Mouse (Mus musculus): Measurements from ENCODE around the gene Ncapd2. TPM values are rescaled to one million over a fixed set of nuclear protein-coding genes. Genes with fewer than 3 reads are reported as not detected.

The Ncapd2 gene
- polyA plus RNA-seq, 1 experiment from 2014 or later, result 261 TPM

- Histone ChIP-seq H3K36me3 (replicated peaks) (no peaks in the 10 kb centered on the region), H3K9me3 (no peaks in the 10 kb centered on the region), H3K27me3 (replicated peaks; ENCODE audit: low read depth, poor library complexity, severe bottlenecking) (peaks cover 19% of the 10 kb centered on the region), H3K4me3 (no peak overlapping the region), H3K27ac (replicated peaks) (no peak overlapping the region), H3K4me1 (no peaks in the 10 kb centered on the region; the same call in 1 of the 2 replicates)
- no peak for DNase-seq (ENCODE audit: low spot score)
- WGBS, result 85% methylated on average over 1 of the region's 1 CpGs
Observed at GRCm38 (mm10) chr6:125210436-125210835, 18.9 kb upstream of the Ncapd2 start.

GRCm38 (mm10) chr6:125197166-125197565 lies 5.7 kb upstream of the Ncapd2 start:
- 88% methylated on average over 5 of the region's 5 CpGs for WGBS

GRCm38 (mm10) chr6:125196301-125196700 lies 4.8 kb upstream of the Ncapd2 start:
- Histone ChIP-seq H3K4me3 (no peak overlapping the region), H3K27me3 (replicated peaks; ENCODE audit: low read depth, poor library complexity, severe bottlenecking) (no peaks in the 10 kb centered on the region), H3K27ac (replicated peaks) (no peak overlapping the region), H3K4me1 (peaks cover 32% of the 10 kb centered on the region), H3K9me3 (no peaks in the 10 kb centered on the region), H3K36me3 (replicated peaks) (peaks cover 27% of the 10 kb centered on the region)
- 44% methylated on average over 3 of the region's 3 CpGs for WGBS
- DNase-seq (ENCODE audit: low spot score), result no peak

More at GRCm38 (mm10) chr6:125197166-125197565, 5.7 kb upstream of the Ncapd2 start:
- H3K27me3 ChIP-seq (replicated peaks; ENCODE audit: low read depth, poor library complexity, severe bottlenecking), result no peaks in the 10 kb centered on the region
- H3K4me3 ChIP-seq, result no peak overlapping the region
- H3K36me3 ChIP-seq (replicated peaks), result peaks cover 27% of the 10 kb centered on the region
- H3K27ac ChIP-seq (replicated peaks), result no peak overlapping the region
- H3K9me3 ChIP-seq, result no peaks in the 10 kb centered on the region
- no peak for DNase-seq (ENCODE audit: low spot score)
- peaks cover 32% of the 10 kb centered on the region for H3K4me1 ChIP-seq

- WGBS, result 31% methylated on average over 1 of the region's 1 CpGs
Observed at GRCm38 (mm10) chr6:125195541-125196075, 4.1 kb upstream of the Ncapd2 start.

GRCm38 (mm10) chr6:125193390-125193789 lies 1.9 kb upstream of the Ncapd2 start:
- Histone ChIP-seq H3K4me1 (peaks cover 41% of the 10 kb centered on the region), H3K27me3 (replicated peaks; ENCODE audit: low read depth, poor library complexity, severe bottlenecking) (no peaks in the 10 kb centered on the region)

More at GRCm38 (mm10) chr6:125195541-125196075, 4.1 kb upstream of the Ncapd2 start:
- Histone ChIP-seq H3K27ac (replicated peaks) (no peak overlapping the region), H3K4me1 (peaks cover 32% of the 10 kb centered on the region), H3K9me3 (no peaks in the 10 kb centered on the region), H3K4me3 (no peak overlapping the region), H3K27me3 (replicated peaks; ENCODE audit: low read depth, poor library complexity, severe bottlenecking) (no peaks in the 10 kb centered on the region), H3K36me3 (replicated peaks) (peaks cover 27% of the 10 kb centered on the region)
- DNase-seq (ENCODE audit: low spot score), result no peak

GRCm38 (mm10) chr6:125192841-125193240 lies 1.3 kb upstream of the Ncapd2 start:
- Histone ChIP-seq H3K4me1 (peaks cover 41% of the 10 kb centered on the region), H3K4me3 (peak overlapping the region; percentile 84), H3K27me3 (replicated peaks; ENCODE audit: low read depth, poor library complexity, severe bottlenecking) (no peaks in the 10 kb centered on the region), H3K9me3 (no peaks in the 10 kb centered on the region), H3K36me3 (replicated peaks) (peaks cover 48% of the 10 kb centered on the region), H3K27ac (replicated peaks) (peak overlapping the region; percentile 99)
- 43% methylated on average over 5 of the region's 5 CpGs for WGBS
- no peak for DNase-seq (ENCODE audit: low spot score)

More at GRCm38 (mm10) chr6:125193390-125193789, 1.9 kb upstream of the Ncapd2 start:
- no peaks in the 10 kb centered on the region for H3K9me3 ChIP-seq
- H3K4me3 ChIP-seq, result peak overlapping the region; percentile 84; the same call in 1 of the 2 replicates
- WGBS, result 77% methylated on average over 7 of the region's 7 CpGs
- H3K36me3 ChIP-seq (replicated peaks), result peaks cover 42% of the 10 kb centered on the region
- no peak overlapping the region for H3K27ac ChIP-seq (replicated peaks)
- DNase-seq (ENCODE audit: low spot score), result no peak

GRCm38 (mm10) chr6:125192016-125192714 lies 664 bp upstream of the Ncapd2 start:
- under 1% methylated on average over 34 of the region's 34 CpGs for WGBS
- Histone ChIP-seq H3K36me3 (replicated peaks) (peaks cover 55% of the 10 kb centered on the region), H3K4me1 (peaks cover 35% of the 10 kb centered on the region)

GRCm38 (mm10) chr6:125190816-125191215 lies 685 bp downstream of the Ncapd2 start:
- Histone ChIP-seq H3K36me3 (replicated peaks) (peaks cover 67% of the 10 kb centered on the region), H3K9me3 (no peaks in the 10 kb centered on the region), H3K4me3 (peak overlapping the region; percentile 84), H3K4me1 (peaks cover 24% of the 10 kb centered on the region), H3K27me3 (replicated peaks; ENCODE audit: low read depth, poor library complexity, severe bottlenecking) (no peaks in the 10 kb centered on the region), H3K27ac (replicated peaks) (peak overlapping the region; percentile 99)
- no peak for DNase-seq (ENCODE audit: low spot score)

More at GRCm38 (mm10) chr6:125192016-125192714, 664 bp upstream of the Ncapd2 start:
- no peaks in the 10 kb centered on the region for H3K27me3 ChIP-seq (replicated peaks; ENCODE audit: low read depth, poor library complexity, severe bottlenecking)
- peak; percentile 94 for DNase-seq (ENCODE audit: low spot score)
- H3K27ac ChIP-seq (replicated peaks), result peak overlapping the region; percentile 99
- no peaks in the 10 kb centered on the region for H3K9me3 ChIP-seq
- peak overlapping the region; percentile 84 for H3K4me3 ChIP-seq

GRCm38 (mm10) chr6:125186203-125186602 lies 5.3 kb downstream of the Ncapd2 start:
- Histone ChIP-seq H3K4me3 (no peak overlapping the region), H3K36me3 (replicated peaks) (peaks cover 88% of the 10 kb centered on the region), H3K4me1 (peaks cover 9% of the 10 kb centered on the region), H3K9me3 (no peaks in the 10 kb centered on the region), H3K27me3 (replicated peaks; ENCODE audit: low read depth, poor library complexity, severe bottlenecking) (no peaks in the 10 kb centered on the region), H3K27ac (replicated peaks) (no peak overlapping the region)
- 96% methylated on average over 10 of the region's 10 CpGs for WGBS
- DNase-seq (ENCODE audit: low spot score), result no peak

GRCm38 (mm10) chr6:125182133-125182532 lies 9.4 kb downstream of the Ncapd2 start:
- no peak overlapping the region for H3K4me3 ChIP-seq
- H3K27me3 ChIP-seq (replicated peaks; ENCODE audit: low read depth, poor library complexity, severe bottlenecking), result no peaks in the 10 kb centered on the region
- no peak for DNase-seq (ENCODE audit: low spot score)
- 90% methylated on average over 5 of the region's 5 CpGs for WGBS
- no peaks in the 10 kb centered on the region for H3K4me1 ChIP-seq
- no peak overlapping the region for H3K27ac ChIP-seq (replicated peaks)
- H3K36me3 ChIP-seq (replicated peaks), result peaks cover 100% of the 10 kb centered on the region
- H3K9me3 ChIP-seq, result no peaks in the 10 kb centered on the region

GRCm38 (mm10) chr6:125179601-125180000 lies 11.9 kb downstream of the Ncapd2 start:
- WGBS, result 92% methylated on average over 7 of the region's 7 CpGs
- Histone ChIP-seq H3K9me3 (no peaks in the 10 kb centered on the region), H3K4me1 (no peaks in the 10 kb centered on the region), H3K36me3 (replicated peaks) (peaks cover 100% of the 10 kb centered on the region), H3K27me3 (replicated peaks; ENCODE audit: low read depth, poor library complexity, severe bottlenecking) (no peaks in the 10 kb centered on the region), H3K27ac (replicated peaks) (no peak overlapping the region), H3K4me3 (no peak overlapping the region)
- DNase-seq (ENCODE audit: low spot score), result no peak

- Histone ChIP-seq H3K27me3 (replicated peaks; ENCODE audit: low read depth, poor library complexity, severe bottlenecking) (no peaks in the 10 kb centered on the region), H3K36me3 (replicated peaks) (peaks cover 100% of the 10 kb centered on the region), H3K4me3 (no peak overlapping the region), H3K9me3 (no peaks in the 10 kb centered on the region), H3K4me1 (no peaks in the 10 kb centered on the region), H3K27ac (replicated peaks) (no peak overlapping the region)
- WGBS, result 94% methylated on average over 5 of the region's 5 CpGs
- DNase-seq (ENCODE audit: low spot score), result no peak
Observed at GRCm38 (mm10) chr6:125175469-125175868, 16.0 kb downstream of the Ncapd2 start.

GRCm38 (mm10) chr6:125173256-125173655 lies 18.2 kb downstream of the Ncapd2 start:
- Histone ChIP-seq H3K27ac (replicated peaks) (no peak overlapping the region), H3K4me3 (no peak overlapping the region), H3K36me3 (replicated peaks) (peaks cover 100% of the 10 kb centered on the region), H3K9me3 (no peaks in the 10 kb centered on the region), H3K4me1 (no peaks in the 10 kb centered on the region), H3K27me3 (replicated peaks; ENCODE audit: low read depth, poor library complexity, severe bottlenecking) (no peaks in the 10 kb centered on the region)
- 96% methylated on average over 7 of the region's 7 CpGs for WGBS
- no peak for DNase-seq (ENCODE audit: low spot score)
